Comparison of ENCODE assay signal across 18 mouse cellular contexts in the genomic region with DNA sequence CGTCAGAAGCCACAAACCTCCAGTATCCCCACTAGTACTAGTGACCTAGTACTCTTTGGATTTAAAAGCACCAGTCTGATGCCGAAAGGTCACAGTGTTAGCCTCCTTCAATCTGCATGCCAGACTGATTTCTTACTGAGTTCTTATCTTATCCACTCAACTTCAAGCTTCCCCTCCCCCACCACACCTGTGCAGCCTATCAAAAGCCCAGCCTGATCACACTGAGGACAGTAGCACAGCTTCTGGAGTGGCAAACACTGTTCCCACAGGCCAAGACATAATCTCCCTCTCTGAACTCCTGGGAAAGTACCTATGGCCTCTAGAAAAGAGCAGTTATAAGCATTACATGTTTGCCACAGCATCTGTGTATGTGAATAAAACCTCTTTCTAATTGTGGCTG. TPM values are rescaled to one million over a fixed set of nuclear protein-coding genes. Genes with fewer than 3 reads are reported as not detected.
DNase-seq lines count a peak whose midpoint lies in the region; ATAC-seq lines count a peak whose summit lies in the region.
"Had no signal": no experiment of that assay in that cellular context is flagged by ENCODE, and none has a peak within 500 bp of the region (broad histone marks: within the 10 kb centered on the region; RNA-seq: fewer than 3 reads in every experiment).

No protein-coding gene starts in this region.

- no peak overlapping the region for H3K27ac ChIP-seq in kidney, embryonic 15.5 days
- H3K27ac ChIP-seq in midbrain, embryonic 11.5 days (ENCODE audit: low read depth, low read length), result no peak overlapping the region
- H3K27ac ChIP-seq in midbrain, embryonic 14.5 days (replicated peaks; ENCODE audit: low read depth, low read length), result no peak overlapping the region
- H3K27ac ChIP-seq in stomach, embryonic 14.5 days (ENCODE audit: low read length), result no peak overlapping the region
- H3K27ac ChIP-seq: forebrain, embryonic 12.5 days; heart, embryonic 10.5 days had no signal

- peak; percentile 10 for DNase-seq in embryo, embryonic 11 days
- no peak for DNase-seq in embryo, embryonic 10 days (ENCODE audit: low spot score)
- DNase-seq in kidney, postnatal 14 days, result no peak
- DNase-seq in midbrain, embryonic 11.5 days (ENCODE audit: low spot score, missing footprints), result no peak
- DNase-seq in midbrain, embryonic 14.5 days, result no peak
- DNase-seq in layer of hippocampus, adult 11-12 months (ENCODE audit: low spot score), result no peak
- DNase-seq: cerebellum, adult 8-10 months; gastrocnemius, postnatal 36 days; heart, postnatal 14 days; kidney, postnatal 25 days; lung, postnatal 14 days; right cerebral cortex, postnatal 25 days; thymus, postnatal 36 days had no signal

- no peak overlapping the region for H3K9ac ChIP-seq in kidney, embryonic 15.5 days
- H3K9ac ChIP-seq in midbrain, embryonic 11.5 days (ENCODE audit: low read length), result no peak overlapping the region
- H3K9ac ChIP-seq in midbrain, embryonic 14.5 days (replicated peaks; ENCODE audit: low read length), result no peak overlapping the region
- H3K9ac ChIP-seq in stomach, embryonic 14.5 days (replicated peaks; ENCODE audit: low read depth, low read length), result no peak overlapping the region
- H3K9ac ChIP-seq: forebrain, embryonic 12.5 days had no signal

- no peaks in the 10 kb centered on the region for H3K27me3 ChIP-seq in kidney, embryonic 15.5 days
- no peaks in the 10 kb centered on the region for H3K27me3 ChIP-seq in midbrain, embryonic 11.5 days (ENCODE audit: control insufficient read depth, insufficient read depth, low read length)
- H3K27me3 ChIP-seq in midbrain, embryonic 14.5 days (ENCODE audit: control insufficient read depth, insufficient read depth, low read length), result no peaks in the 10 kb centered on the region
- no peaks in the 10 kb centered on the region for H3K27me3 ChIP-seq in stomach, embryonic 14.5 days (ENCODE audit: control insufficient read depth, insufficient read depth, low read length)
- H3K27me3 ChIP-seq: forebrain, embryonic 12.5 days had no signal

- H3K4me2 ChIP-seq in kidney, embryonic 15.5 days, result no peak overlapping the region
- no peak overlapping the region for H3K4me2 ChIP-seq in midbrain, embryonic 11.5 days
- no peak overlapping the region for H3K4me2 ChIP-seq in midbrain, embryonic 14.5 days (ENCODE audit: low read length)
- no peak overlapping the region for H3K4me2 ChIP-seq in stomach, embryonic 14.5 days (replicated peaks; ENCODE audit: low read depth, low read length)
- H3K4me2 ChIP-seq: forebrain, embryonic 12.5 days had no signal

- H3K4me3 ChIP-seq in kidney, embryonic 15.5 days (replicated peaks), result no peak overlapping the region
- no peak overlapping the region for H3K4me3 ChIP-seq in midbrain, embryonic 11.5 days (ENCODE audit: low read depth, low read length)
- no peak overlapping the region for H3K4me3 ChIP-seq in midbrain, embryonic 14.5 days (replicated peaks; ENCODE audit: low read depth, low read length)
- no peak overlapping the region for H3K4me3 ChIP-seq in stomach, embryonic 14.5 days (ENCODE audit: low read depth, low read length)
- H3K4me3 ChIP-seq: forebrain, embryonic 12.5 days; heart, embryonic 10.5 days had no signal

- H3K36me3 ChIP-seq in kidney, embryonic 15.5 days, result peaks cover 37% of the 10 kb centered on the region
- no peaks in the 10 kb centered on the region for H3K36me3 ChIP-seq in midbrain, embryonic 11.5 days (ENCODE audit: control insufficient read depth, insufficient read depth, low read length)
- peaks cover 14% of the 10 kb centered on the region for H3K36me3 ChIP-seq in midbrain, embryonic 14.5 days (ENCODE audit: control insufficient read depth, insufficient read depth, low read length)
- peaks cover 11% of the 10 kb centered on the region for H3K36me3 ChIP-seq in stomach, embryonic 14.5 days (ENCODE audit: control insufficient read depth, insufficient read depth, low read length)

- peaks cover 10% of the 10 kb centered on the region for H3K4me1 ChIP-seq in kidney, embryonic 15.5 days
- no peaks in the 10 kb centered on the region; the same call in 1 of the 2 replicates for H3K4me1 ChIP-seq in midbrain, embryonic 11.5 days (ENCODE audit: control insufficient read depth, insufficient read depth, low read length)
- H3K4me1 ChIP-seq in midbrain, embryonic 14.5 days (ENCODE audit: control insufficient read depth, insufficient read depth, low read length), result 0 out of 2 replicates have a peak, but pooled peaks cover 10% of the 10 kb centered on the region
- H3K4me1 ChIP-seq in stomach, embryonic 14.5 days (ENCODE audit: control insufficient read depth, insufficient read depth, low read length), result no peaks in the 10 kb centered on the region

- 69% methylated on average over 2 of the region's 2 CpGs for WGBS in kidney, embryonic 15.5 days
- WGBS in midbrain, embryonic 11.5 days, result 85% methylated on average over 2 of the region's 2 CpGs
- WGBS in midbrain, embryonic 14.5 days, result 87% methylated on average over 2 of the region's 2 CpGs
- 53% methylated on average over 2 of the region's 2 CpGs for WGBS in stomach, embryonic 14.5 days

- H3K9me3 ChIP-seq in kidney, embryonic 15.5 days (replicated peaks), result no peaks in the 10 kb centered on the region
- H3K9me3 ChIP-seq in midbrain, embryonic 11.5 days (ENCODE audit: control insufficient read depth, low read length), result no peaks in the 10 kb centered on the region
- H3K9me3 ChIP-seq in midbrain, embryonic 14.5 days (ENCODE audit: control insufficient read depth, low read length), result no peaks in the 10 kb centered on the region
- no peaks in the 10 kb centered on the region for H3K9me3 ChIP-seq in stomach, embryonic 14.5 days (ENCODE audit: control insufficient read depth, low read depth, low read length)
- H3K9me3 ChIP-seq: forebrain, embryonic 12.5 days; heart, embryonic 10.5 days had no signal

- 0 out of 2 replicates have a peak, but pooled peaks have one; percentile 44 for ATAC-seq in kidney, embryonic 15.5 days (replicated peaks; ENCODE audit: low FRiP score)
- ATAC-seq in midbrain, embryonic 11.5 days (ENCODE audit: low FRiP score), result peak; percentile 41
- no peak for ATAC-seq in midbrain, embryonic 14.5 days (ENCODE audit: low FRiP score, low TSS enrichment)
- ATAC-seq in stomach, embryonic 14.5 days (ENCODE audit: insufficient number of reproducible peaks, insufficient read depth, low FRiP score, low read depth), result 0 out of 2 replicates have a peak, but pooled peaks have one; percentile 62

RNA-seq across cellular contexts. Expression of a gene that starts 35.5 kb away (rescaled TPM):
- 37.5 and 40.9 TPM in 2 replicates for polyA plus RNA-seq in kidney, embryonic 15.5 days (2015; fragmentation: Nextera tagmentation; extraction: Ambion mirVana)
- 71.1 and 72.3 TPM in 2 replicates for polyA plus RNA-seq in midbrain, embryonic 11.5 days (2014; fragmentation: Nextera tagmentation; extraction: Ambion mirVana)
- 28.4 and 40.6 TPM in 2 replicates for polyA plus RNA-seq in midbrain, embryonic 14.5 days (2014; fragmentation: Nextera tagmentation; extraction: Ambion mirVana)
- 48.6 and 51.1 TPM in 2 replicates for polyA plus RNA-seq in stomach, embryonic 14.5 days (2014; fragmentation: Nextera tagmentation; extraction: Ambion mirVana)

RNA-seq across cellular contexts. Expression of a gene that starts 58.8 kb away (rescaled TPM):
- polyA plus RNA-seq in kidney, embryonic 15.5 days (2015; fragmentation: Nextera tagmentation; extraction: Ambion mirVana), result 0.84 and 0.87 TPM in 2 replicates
- 0.72 and 1.0 TPM in 2 replicates for polyA plus RNA-seq in midbrain, embryonic 11.5 days (2014; fragmentation: Nextera tagmentation; extraction: Ambion mirVana)
- polyA plus RNA-seq in midbrain, embryonic 14.5 days (2014; fragmentation: Nextera tagmentation; extraction: Ambion mirVana), result 3.5 TPM in 2 replicates
- polyA plus RNA-seq in stomach, embryonic 14.5 days (2014; fragmentation: Nextera tagmentation; extraction: Ambion mirVana), result 0.55 and 0.73 TPM in 2 replicates
- polyA plus RNA-seq: liver, adult 2 months had no signal
